Mouse (Mus musculus): ENCODE results near the gene Psmd1.

DNA sequence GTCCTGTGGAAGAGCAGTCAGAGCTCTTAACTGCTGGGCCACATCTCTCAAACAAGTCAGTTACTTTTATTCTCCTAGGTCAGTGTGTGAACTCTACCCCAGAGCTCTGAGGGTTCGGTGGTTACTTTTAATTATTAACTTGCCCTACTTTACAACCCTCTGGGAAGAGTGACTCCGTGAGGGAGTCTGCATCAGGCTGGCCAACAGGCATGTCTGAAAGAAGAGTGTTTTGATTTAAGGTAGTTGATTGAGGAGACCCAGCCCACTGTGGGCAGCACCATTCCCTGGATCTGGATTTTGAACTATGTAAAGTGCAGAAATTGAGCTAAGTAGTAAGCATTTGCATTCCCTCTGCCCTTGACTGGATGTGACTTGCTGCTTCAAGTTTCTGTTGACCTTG, 111.9 kb downstream of the Psmd1 start:
- TF ChIP-seq CTCF (IDR thresholded peaks at IDR 0.05; ENCODE audit: control insufficient read depth, insufficient read depth, insufficient read length) = no peak
- TF ChIP-seq USF1 (IDR thresholded peaks at IDR 0.05; ENCODE audit: low read depth) = no peak
- no peak for TF ChIP-seq MAX (IDR thresholded peaks at IDR 0.05)

All from C2C12 (cell line).